Mouse (Mus musculus) forebrain, embryonic 13.5 days (tissue): Measurements from ENCODE around the gene Opa1. TPM values are rescaled to one million over a fixed set of nuclear protein-coding genes. Genes with fewer than 3 reads are reported as not detected.
A peak's percentile ranks its signal among the peaks of the same experiment; 100 is the strongest.

Experiments used
- ATAC-seq: fragments of 200-750 bp; cut with Nextera tagmentation; 2 replicates; pipeline ENCODE4 v1.8.0; 2017
- H3K27ac ChIP-seq: fragments of 300-500 bp; sonication (generic); 2 replicates; pipeline ENCODE4 v1.5.1; 2015; ENCODE audit warnings: inconsistent platforms, mild to moderate bottlenecking, moderate library complexity
- H3K27me3 ChIP-seq: fragments of 300-500 bp; sonication (generic); 2 replicates; pipeline ENCODE4 v1.6.1; 2015; ENCODE audit warnings: mild to moderate bottlenecking, inconsistent platforms
- H3K36me3 ChIP-seq: fragments of 300-500 bp; sonication (generic); 2 replicates; pipeline ENCODE4 v1.6.1; 2015; ENCODE audit warnings: mild to moderate bottlenecking, inconsistent platforms; ENCODE audit not compliant: poor library complexity, severe bottlenecking
- H3K4me1 ChIP-seq: fragments of 300-500 bp; sonication (generic); 2 replicates; pipeline ENCODE4 v1.6.1; 2015; ENCODE audit warnings: inconsistent platforms
- H3K4me2 ChIP-seq: fragments of 300-500 bp; sonication (generic); 2 replicates; pipeline ENCODE4 v1.6.1; 2015; ENCODE audit warnings: inconsistent platforms, mild to moderate bottlenecking, moderate library complexity
- H3K4me3 ChIP-seq: fragments of 300-500 bp; sonication (generic); 2 replicates; pipeline ENCODE4 v1.5.1; 2015; ENCODE audit warnings: mild to moderate bottlenecking, inconsistent platforms
- H3K9ac ChIP-seq: fragments of 300-500 bp; sonication (generic); 2 replicates; pipeline ENCODE4 v1.6.1; 2015; ENCODE audit warnings: mild to moderate bottlenecking, inconsistent platforms
- H3K9me3 ChIP-seq: fragments of 300-500 bp; sonication (generic); replicated peaks from 2 replicates; pipeline ENCODE4 v1.6.1; 2016; ENCODE audit warnings: inconsistent platforms
- WGBS: fragments of 180-500 bp; shearing (Covaris S2); methylation state at CpG from one replicate; pipeline ENCODE4 v1.1.7; 2015; 5-methylcytosine and 5-hydroxymethylcytosine counted together
- polyA plus RNA-seq: library from polyadenylated mRNA; unstranded; fragments of >200 nt; fragmentation: Nextera tagmentation; extraction: Ambion mirVana; gene quantifications from 2 replicates; pipeline ENCODE4 v1.2.1, GENCODE M21; 2015

The Opa1 gene
- polyA plus RNA-seq, 1 experiment from 2014 or later, result 40.0 TPM

- peak; percentile 65 for ATAC-seq
- H3K36me3 ChIP-seq, result no peaks in the 10 kb centered on the region
- peak overlapping the region; percentile 18; the same call in 1 of the 2 replicates for H3K4me3 ChIP-seq
- H3K9me3 ChIP-seq, result no peaks in the 10 kb centered on the region
- H3K27ac ChIP-seq, result peak overlapping the region; percentile 60
- H3K27me3 ChIP-seq, result peaks cover 31% of the 10 kb centered on the region
- H3K4me2 ChIP-seq, result peak overlapping the region; percentile 53
- WGBS, result 12% methylated on average over 17 of the region's 17 CpGs
- peaks cover 30% of the 10 kb centered on the region for H3K4me1 ChIP-seq
- peak overlapping the region; percentile 28; the same call in 1 of the 2 replicates for H3K9ac ChIP-seq
Measured at GRCm38 (mm10) chr16:29682555-29683431, 103.7 kb downstream of the Opa1 start.

GRCm38 (mm10) chr16:29683563-29683962 is 104.4 kb downstream of the Opa1 start:
- Histone ChIP-seq H3K27me3 (peaks cover 32% of the 10 kb centered on the region), H3K9ac (peak overlapping the region; percentile 28), H3K4me1 (peaks cover 38% of the 10 kb centered on the region), H3K36me3 (no peaks in the 10 kb centered on the region), H3K4me3 (no peak overlapping the region; the same call in 1 of the 2 replicates), H3K9me3 (no peaks in the 10 kb centered on the region), H3K27ac (peak overlapping the region; percentile 60), H3K4me2 (peak overlapping the region; percentile 53)
- peak; percentile 60 for ATAC-seq
- WGBS, result 2% methylated on average over 12 of the region's 12 CpGs

DNA sequence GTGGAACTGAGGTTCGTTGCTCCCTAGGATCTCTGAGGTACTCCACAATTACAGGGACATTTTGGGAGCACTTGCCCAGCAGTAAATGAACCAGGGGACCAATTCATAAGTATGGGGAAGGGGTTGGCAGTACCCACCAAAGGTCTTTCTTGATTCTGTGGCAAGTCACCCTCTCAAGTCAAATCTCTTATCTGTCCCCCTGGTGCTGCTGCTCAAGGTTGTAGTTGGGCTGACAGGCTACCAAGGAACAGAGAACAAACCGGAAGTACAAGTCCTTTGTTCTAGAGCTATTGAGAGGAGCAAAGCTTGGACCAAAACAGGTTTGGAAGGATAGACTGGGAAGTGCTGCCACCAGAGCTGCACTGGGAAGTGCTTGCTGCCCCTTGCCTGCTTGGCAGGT is 105.0 kb downstream of the Opa1 start:
- peak overlapping the region; percentile 53; the same call in 1 of the 2 replicates for H3K4me2 ChIP-seq
- H3K4me3 ChIP-seq, result no peak overlapping the region
- no peak for ATAC-seq
- H3K4me1 ChIP-seq, result peaks cover 39% of the 10 kb centered on the region
- no peaks in the 10 kb centered on the region for H3K36me3 ChIP-seq
- H3K27me3 ChIP-seq, result peaks cover 32% of the 10 kb centered on the region
- WGBS, result 33% methylated on average over 2 of the region's 2 CpGs
- no peaks in the 10 kb centered on the region for H3K9me3 ChIP-seq
- 0 out of 2 replicates have a peak overlapping the region, but pooled peaks have one; percentile 60 for H3K27ac ChIP-seq
- no peak overlapping the region for H3K9ac ChIP-seq

DNA sequence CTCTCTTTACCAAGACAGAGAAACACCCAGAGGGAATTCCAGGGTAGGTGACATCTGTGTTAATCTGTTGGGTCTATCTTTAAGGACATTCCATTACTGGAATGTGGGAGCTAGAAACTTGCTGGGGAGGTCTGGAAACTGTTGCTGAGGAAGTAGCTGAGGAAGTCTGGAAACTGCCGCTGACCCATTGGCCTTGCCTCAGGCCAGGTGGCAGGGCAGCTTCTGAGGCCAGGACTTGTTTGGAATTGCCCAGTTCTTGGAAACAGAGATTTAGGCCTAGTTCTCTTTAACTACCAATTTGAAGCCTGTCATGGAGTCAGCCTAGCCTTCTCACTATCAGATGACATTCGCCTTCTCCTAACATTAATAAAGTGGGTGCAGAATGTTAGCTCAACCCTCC is 105.5 kb downstream of the Opa1 start:
- Histone ChIP-seq H3K4me2 (no peak overlapping the region), H3K27me3 (peaks cover 32% of the 10 kb centered on the region), H3K4me3 (no peak overlapping the region), H3K36me3 (no peaks in the 10 kb centered on the region), H3K4me1 (peaks cover 39% of the 10 kb centered on the region), H3K9ac (no peak overlapping the region), H3K27ac (no peak overlapping the region), H3K9me3 (no peaks in the 10 kb centered on the region)
- no peak for ATAC-seq
- 96% methylated on average over 2 of the region's 2 CpGs for WGBS

GRCm38 (mm10) chr16:29686141-29686540 is 107.0 kb downstream of the Opa1 start:
- H3K36me3 ChIP-seq, result no peaks in the 10 kb centered on the region
- no peaks in the 10 kb centered on the region for H3K9me3 ChIP-seq
- H3K27me3 ChIP-seq, result peaks cover 26% of the 10 kb centered on the region
- no peak overlapping the region for H3K27ac ChIP-seq
- no peak overlapping the region for H3K9ac ChIP-seq
- ATAC-seq, result no peak
- no peak overlapping the region for H3K4me3 ChIP-seq
- H3K4me2 ChIP-seq, result no peak overlapping the region
- H3K4me1 ChIP-seq, result peaks cover 39% of the 10 kb centered on the region
- 66% methylated on average over 6 of the region's 6 CpGs for WGBS

DNA sequence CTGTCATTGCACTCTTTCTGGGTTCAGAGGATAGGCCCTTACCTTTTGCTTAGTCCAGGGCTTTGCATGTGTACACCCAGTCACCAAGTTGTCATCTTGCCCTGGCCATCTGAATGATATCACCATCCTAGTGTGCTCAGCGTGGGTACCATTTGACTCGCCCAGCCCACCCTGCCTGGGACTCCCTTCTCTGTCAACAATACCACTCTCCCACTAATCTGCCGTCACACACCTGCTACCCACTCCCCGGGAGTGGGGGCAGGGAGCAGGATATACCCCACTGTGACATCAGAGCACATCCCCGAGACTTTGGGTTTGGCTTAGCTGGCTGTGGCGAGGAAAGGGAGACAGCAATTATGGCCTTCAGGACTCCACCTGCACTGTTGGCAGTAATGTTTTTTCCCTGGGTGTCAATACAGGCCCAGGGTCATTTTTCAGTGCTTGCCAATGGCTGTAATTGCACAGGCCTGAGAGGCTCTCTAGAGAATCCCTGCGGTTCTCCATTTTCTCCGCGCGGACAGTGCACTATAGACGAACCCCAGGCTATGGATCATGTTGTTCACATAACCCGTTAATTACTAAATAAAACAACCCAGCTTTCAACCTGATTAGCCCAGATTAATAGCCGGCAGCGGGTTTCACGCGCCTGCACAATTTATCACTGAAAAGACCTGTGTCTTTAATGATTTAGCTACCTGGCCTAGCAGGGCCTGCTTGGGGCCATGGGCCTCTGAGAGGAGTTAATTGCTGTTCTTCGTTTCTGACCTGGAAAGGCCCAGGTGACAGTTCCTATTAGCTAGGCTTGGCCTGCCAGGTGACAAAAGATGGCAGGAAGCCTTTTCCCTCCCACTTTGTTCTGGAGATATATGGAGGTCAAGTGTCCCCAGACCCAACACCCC is 109.1 kb downstream of the Opa1 start:
- peaks cover 32% of the 10 kb centered on the region for H3K4me1 ChIP-seq
- H3K4me2 ChIP-seq, result no peak overlapping the region
- H3K4me3 ChIP-seq, result no peak overlapping the region
- H3K36me3 ChIP-seq, result no peaks in the 10 kb centered on the region
- H3K9ac ChIP-seq, result no peak overlapping the region
- no peaks in the 10 kb centered on the region for H3K9me3 ChIP-seq
- peaks cover 22% of the 10 kb centered on the region for H3K27me3 ChIP-seq
- peak overlapping the region; percentile 26; the same call in 1 of the 2 replicates for H3K27ac ChIP-seq
- WGBS, result 19% methylated on average over 17 of the region's 17 CpGs
- ATAC-seq, result peak; percentile 54

GRCm38 (mm10) chr16:29689187-29689819 is 110.2 kb downstream of the Opa1 start:
- no peak for ATAC-seq
- Histone ChIP-seq H3K27me3 (peaks cover 24% of the 10 kb centered on the region), H3K9ac (no peak overlapping the region), H3K4me1 (peaks cover 32% of the 10 kb centered on the region), H3K9me3 (no peaks in the 10 kb centered on the region), H3K36me3 (no peaks in the 10 kb centered on the region), H3K27ac (no peak overlapping the region), H3K4me3 (no peak overlapping the region), H3K4me2 (no peak overlapping the region)
- 44% methylated on average over 11 of the region's 11 CpGs for WGBS

DNA sequence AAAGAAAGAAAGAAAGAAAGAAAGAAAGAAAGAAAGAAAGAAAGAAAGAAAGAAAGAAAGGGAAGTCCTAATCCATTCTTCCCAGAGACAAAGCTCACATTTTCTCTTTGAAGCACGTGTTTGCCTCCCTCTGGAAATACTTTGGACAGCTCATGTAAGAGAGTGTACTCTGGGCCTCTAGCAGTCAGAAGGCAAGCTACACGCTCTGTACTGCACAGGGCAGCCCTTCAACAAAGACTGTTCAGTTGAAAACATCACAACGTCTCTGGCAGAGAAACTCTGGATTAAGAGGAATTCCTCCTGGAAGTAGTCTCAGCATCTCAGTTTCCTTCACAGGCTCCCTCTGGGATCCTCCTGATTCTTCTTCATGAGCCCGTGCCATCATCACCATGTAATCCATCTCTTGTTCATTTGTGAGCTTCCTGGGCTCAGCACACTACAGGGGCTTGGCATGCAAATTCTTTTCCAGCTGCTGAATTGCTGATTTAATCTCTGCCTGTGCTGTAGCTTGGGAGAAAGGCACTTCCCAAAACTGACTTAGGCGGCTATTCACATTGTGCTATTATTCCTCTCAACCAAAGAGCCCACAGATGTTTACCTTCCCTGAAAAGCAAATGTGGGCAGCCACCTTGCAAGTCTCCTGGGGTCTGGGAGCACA is 114.0 kb downstream of the Opa1 start:
- Histone ChIP-seq H3K9ac (no peak overlapping the region), H3K36me3 (no peaks in the 10 kb centered on the region), H3K4me1 (peaks cover 23% of the 10 kb centered on the region), H3K27me3 (peaks cover 6% of the 10 kb centered on the region; the same call in 1 of the 2 replicates), H3K9me3 (no peaks in the 10 kb centered on the region; the same call in 1 of the 2 replicates), H3K27ac (peak overlapping the region; percentile 33), H3K4me3 (no peak overlapping the region), H3K4me2 (no peak overlapping the region)
- WGBS, result 17% methylated on average over 5 of the region's 5 CpGs
- ATAC-seq, result peak; percentile 29; the same call in 1 of the 2 replicates

GRCm38 (mm10) chr16:29693791-29694419 is 114.8 kb downstream of the Opa1 start:
- no peak overlapping the region for H3K4me2 ChIP-seq
- WGBS, result 69% methylated on average over 6 of the region's 6 CpGs
- no peak overlapping the region; the same call in 1 of the 2 replicates for H3K27ac ChIP-seq

DNA sequence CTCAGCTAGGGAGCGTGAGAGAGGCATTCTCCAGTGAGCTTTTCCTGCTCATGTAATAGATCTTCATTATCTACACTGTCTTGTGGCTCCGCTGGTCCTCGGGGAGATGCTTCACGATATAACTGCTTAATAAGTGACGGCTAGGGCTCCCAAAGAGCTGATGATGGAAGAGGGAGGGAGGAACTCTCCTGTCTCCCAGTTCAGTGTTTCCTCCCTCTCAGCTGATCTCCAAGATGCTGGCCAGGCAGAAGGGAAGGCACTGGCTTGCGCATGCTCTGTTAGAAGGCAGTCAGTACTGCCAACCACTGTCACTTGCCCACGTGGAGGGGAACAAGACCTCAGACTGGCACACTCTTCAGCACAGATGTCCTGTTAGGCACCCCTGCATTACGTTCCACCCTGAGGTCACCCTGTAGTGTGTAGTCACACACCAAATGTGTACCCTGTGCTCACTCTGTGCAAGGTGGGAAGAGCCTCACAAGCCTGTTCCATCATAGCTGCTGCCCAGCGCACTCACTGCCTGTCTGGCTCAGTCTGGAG is 115.4 kb downstream of the Opa1 start:
- no peak overlapping the region for H3K9ac ChIP-seq
- no peak overlapping the region for H3K4me2 ChIP-seq
- H3K9me3 ChIP-seq, result peaks cover 8% of the 10 kb centered on the region; the same call in 1 of the 2 replicates
- 78% methylated on average over 9 of the region's 9 CpGs for WGBS
- no peaks in the 10 kb centered on the region for H3K36me3 ChIP-seq
- no peak overlapping the region for H3K27ac ChIP-seq
- peak; percentile 62; the same call in 1 of the 2 replicates for ATAC-seq
- H3K4me1 ChIP-seq, result peaks cover 17% of the 10 kb centered on the region
- peaks cover 6% of the 10 kb centered on the region; the same call in 1 of the 2 replicates for H3K27me3 ChIP-seq
- no peak overlapping the region for H3K4me3 ChIP-seq

More at GRCm38 (mm10) chr16:29693791-29694419, 114.8 kb downstream of the Opa1 start:
- peak; percentile 61; the same call in 1 of the 2 replicates for ATAC-seq
- peaks cover 17% of the 10 kb centered on the region for H3K4me1 ChIP-seq
- H3K4me3 ChIP-seq, result no peak overlapping the region
- H3K36me3 ChIP-seq, result no peaks in the 10 kb centered on the region
- peaks cover 5% of the 10 kb centered on the region; the same call in 1 of the 2 replicates for H3K9me3 ChIP-seq
- no peak overlapping the region for H3K9ac ChIP-seq
- H3K27me3 ChIP-seq, result peaks cover 6% of the 10 kb centered on the region; the same call in 1 of the 2 replicates
